Mouse (Mus musculus) mammary gland, adult 2 months (tissue): ENCODE results near the gene Mup4. TPM values are rescaled to one million over a fixed set of nuclear protein-coding genes. Genes with fewer than 3 reads are reported as not detected.

ENCODE experiments used
- polyA plus RNA-seq: library from polyadenylated mRNA; depleted of rRNA; stranded (reverse); fragments of >200 nt; gene quantifications from 2 replicates; pipeline ENCODE4 v1.2.3, GENCODE M21; 2012; ENCODE audit warnings: low replicate concordance; rRNA removed

Gene Mup4
- not detected in 2 replicates for polyA plus RNA-seq

GRCm38 (mm10) chr4:59960610-59961009 is at the start of gene Mup4:
Mup4 (minus strand) TSS chr4:59960710.

GRCm38 (mm10) chr4:59963405-59964344 is 3.2 kb upstream of the Mup4 start, which contains the start of gene Mup6:
Mup6 (plus strand) TSS chr4:59964294.

GRCm38 (mm10) chr4:59914608-59915403 is 45.7 kb downstream of the Mup4 start, which contains the start of gene Slc46a2:
Slc46a2 (minus strand) TSS chr4:59915056.

Other genes with a start within 250 kb of the Mup4 start
- gene Inip, start 159.1 kb downstream of the Mup4 start, polyA plus RNA-seq, result 8.4 and 13.4 TPM in 2 replicates
- 5.2 and 7.0 TPM in 2 replicates for gene Snx30, start 154.9 kb downstream of the Mup4 start, polyA plus RNA-seq
- 0.06 and 0.91 TPM in 2 replicates for gene Slc46a2, start 45.7 kb downstream of the Mup4 start, polyA plus RNA-seq
- gene Mup6, start 3.6 kb upstream of the Mup4 start, polyA plus RNA-seq, result not detected in 2 replicates
- gene Mup7, start 109.8 kb upstream of the Mup4 start, polyA plus RNA-seq, result 1.1 and 1.8 TPM in 2 replicates
- gene Mup2, start 193.6 kb upstream of the Mup4 start, polyA plus RNA-seq, result 0.23 and 0.26 TPM in 2 replicates